Comparison of ENCODE assay signal across 37 mouse cellular contexts in genomic region chr7:43985657-43986056, GRCm38 (mm10). TPM values are rescaled to one million over a fixed set of nuclear protein-coding genes. Genes with fewer than 3 reads are reported as not detected.
"Had no signal": no experiment of that assay in that cellular context is flagged by ENCODE, and none has a peak within 500 bp of the region (broad histone marks: within the 10 kb centered on the region; RNA-seq: fewer than 3 reads in every experiment).

No protein-coding gene starts in this region.

- H3K9ac ChIP-seq: heart, embryonic 13.5 days; heart, embryonic 15.5 days; hindbrain, embryonic 13.5 days; hindbrain, embryonic 15.5 days; limb, embryonic 12.5 days had no signal

- H3K4me3 ChIP-seq: gastrocnemius, adult 2 months; heart, adult 2 months; heart, embryonic 13.5 days; heart, embryonic 15.5 days; hindbrain, embryonic 13.5 days; hindbrain, embryonic 15.5 days; layer of hippocampus, adult 2 months; left cerebral cortex, adult 2 months; limb, embryonic 10.5 days; limb, embryonic 12.5 days had no signal

- H3K27ac ChIP-seq: gastrocnemius, adult 2 months; heart, adult 2 months; heart, embryonic 13.5 days; heart, embryonic 15.5 days; hindbrain, embryonic 13.5 days; hindbrain, embryonic 15.5 days; hindbrain, postnatal 0 days; layer of hippocampus, adult 2 months; left cerebral cortex, adult 2 months; limb, embryonic 10.5 days; limb, embryonic 12.5 days had no signal

- ATAC-seq: hindbrain, postnatal 0 days; intestine, embryonic 16.5 days had no signal

- H3K4me2 ChIP-seq: heart, embryonic 11.5 days; heart, embryonic 13.5 days; heart, embryonic 15.5 days; hindbrain, embryonic 13.5 days; hindbrain, embryonic 15.5 days; limb, embryonic 12.5 days had no signal

- DNase-seq: gastrocnemius, adult 2 months; gastrocnemius, postnatal 10 days; gastrocnemius, postnatal 25 days; heart, adult 11 months; heart, adult 2 months; heart, postnatal 14 days; heart, postnatal 36 days; kidney, adult 11 months; kidney, adult 2 months; kidney, adult 9 months; kidney, postnatal 10 days; kidney, postnatal 25 days; kidney, postnatal 4 days; liver had no signal

- H3K27me3 ChIP-seq: heart, embryonic 13.5 days; heart, embryonic 15.5 days; hindbrain, embryonic 13.5 days; hindbrain, embryonic 15.5 days; limb, embryonic 12.5 days had no signal

- H3K9me3 ChIP-seq: heart, embryonic 13.5 days; heart, embryonic 15.5 days; hindbrain, embryonic 13.5 days; hindbrain, embryonic 15.5 days; limb, embryonic 10.5 days; limb, embryonic 12.5 days had no signal

- H3K4me1 ChIP-seq: heart, embryonic 13.5 days; heart, embryonic 15.5 days; hindbrain, embryonic 13.5 days; hindbrain, embryonic 15.5 days; limb, embryonic 10.5 days; limb, embryonic 12.5 days had no signal

- H3K36me3 ChIP-seq: heart, embryonic 13.5 days; heart, embryonic 15.5 days; hindbrain, embryonic 13.5 days; hindbrain, embryonic 15.5 days; limb, embryonic 10.5 days; limb, embryonic 12.5 days had no signal

RNA-seq across cellular contexts. Expression of gene Klk1b9, which starts 9.8 kb away (rescaled TPM):
- total RNA-seq: gastrocnemius, adult 2 months; gastrocnemius, postnatal 10 days; gastrocnemius, postnatal 25 days; gastrocnemius, postnatal 4 days; heart, adult 2 months; heart, postnatal 14 days; heart, postnatal 36 days; hematopoietic stem cell, adult 5-6 weeks; hindbrain, postnatal 0 days; layer of hippocampus, adult 2 months; layer of hippocampus, postnatal 10 days; layer of hippocampus, postnatal 25 days; left cerebral cortex, adult 2 months; left cerebral cortex, postnatal 14 days; left cerebral cortex, postnatal 36 days had no signal
- polyA plus RNA-seq: frontal cortex, adult 2 months; heart, adult 2 months; heart, embryonic 11.5 days; heart, embryonic 13.5 days; heart, embryonic 15.5 days; heart, postnatal 0 days; hindbrain, embryonic 11.5 days; hindbrain, embryonic 13.5 days; hindbrain, embryonic 15.5 days; hindbrain, postnatal 0 days; intestine, embryonic 14.5 days; intestine, embryonic 16.5 days; kidney, embryonic 16.5 days; limb, embryonic 10.5 days; limb, embryonic 12.5 days; limb, embryonic 14.5 days had no signal

RNA-seq across cellular contexts. Expression of gene Klk1b11, which starts 10.0 kb away (rescaled TPM):
- total RNA-seq: gastrocnemius, adult 2 months; gastrocnemius, postnatal 10 days; gastrocnemius, postnatal 25 days; gastrocnemius, postnatal 4 days; heart, adult 2 months; heart, postnatal 14 days; heart, postnatal 36 days; hematopoietic stem cell, adult 5-6 weeks; hindbrain, postnatal 0 days; layer of hippocampus, adult 2 months; layer of hippocampus, postnatal 10 days; layer of hippocampus, postnatal 25 days; left cerebral cortex, adult 2 months; left cerebral cortex, postnatal 14 days; left cerebral cortex, postnatal 36 days had no signal
- polyA plus RNA-seq: frontal cortex, adult 2 months; heart, adult 2 months; heart, embryonic 11.5 days; heart, embryonic 13.5 days; heart, embryonic 15.5 days; heart, postnatal 0 days; hindbrain, embryonic 11.5 days; hindbrain, embryonic 13.5 days; hindbrain, embryonic 15.5 days; hindbrain, postnatal 0 days; intestine, embryonic 14.5 days; intestine, embryonic 16.5 days; kidney, embryonic 16.5 days; limb, embryonic 10.5 days; limb, embryonic 12.5 days; limb, embryonic 14.5 days had no signal

RNA-seq across cellular contexts. Expression of gene Klk1b1, which starts 19.1 kb away (rescaled TPM):
- total RNA-seq: gastrocnemius, adult 2 months; gastrocnemius, postnatal 10 days; gastrocnemius, postnatal 25 days; gastrocnemius, postnatal 4 days; heart, adult 2 months; heart, postnatal 14 days; heart, postnatal 36 days; hematopoietic stem cell, adult 5-6 weeks; hindbrain, postnatal 0 days; layer of hippocampus, adult 2 months; layer of hippocampus, postnatal 10 days; layer of hippocampus, postnatal 25 days; left cerebral cortex, adult 2 months; left cerebral cortex, postnatal 14 days; left cerebral cortex, postnatal 36 days had no signal
- polyA plus RNA-seq: frontal cortex, adult 2 months; heart, adult 2 months; heart, embryonic 11.5 days; heart, embryonic 13.5 days; heart, embryonic 15.5 days; heart, postnatal 0 days; hindbrain, embryonic 11.5 days; hindbrain, embryonic 13.5 days; hindbrain, embryonic 15.5 days; hindbrain, postnatal 0 days; intestine, embryonic 14.5 days; intestine, embryonic 16.5 days; kidney, embryonic 16.5 days; limb, embryonic 10.5 days; limb, embryonic 12.5 days; limb, embryonic 14.5 days had no signal

RNA-seq across cellular contexts. Expression of gene Klk1b26, which starts 26.3 kb away (rescaled TPM):
- total RNA-seq: heart, postnatal 14 days; hematopoietic stem cell, adult 5-6 weeks; hindbrain, postnatal 0 days; layer of hippocampus, adult 2 months; layer of hippocampus, postnatal 10 days; layer of hippocampus, postnatal 25 days; left cerebral cortex, adult 2 months; left cerebral cortex, postnatal 14 days; left cerebral cortex, postnatal 36 days had no signal
- polyA plus RNA-seq: frontal cortex, adult 2 months; heart, embryonic 11.5 days; heart, embryonic 13.5 days; heart, embryonic 15.5 days; heart, postnatal 0 days; hindbrain, embryonic 11.5 days; hindbrain, embryonic 13.5 days; hindbrain, embryonic 15.5 days; hindbrain, postnatal 0 days; intestine, embryonic 14.5 days; intestine, embryonic 16.5 days; kidney, adult 2 months; kidney, embryonic 16.5 days; limb, embryonic 10.5 days; limb, embryonic 12.5 days had no signal

RNA-seq across cellular contexts. Expression of gene Klk1b8, which starts 35.2 kb away (rescaled TPM):
- total RNA-seq: gastrocnemius, adult 2 months; gastrocnemius, postnatal 10 days; gastrocnemius, postnatal 25 days; gastrocnemius, postnatal 4 days; heart, adult 2 months; heart, postnatal 14 days; heart, postnatal 36 days; hematopoietic stem cell, adult 5-6 weeks; hindbrain, postnatal 0 days; layer of hippocampus, adult 2 months; layer of hippocampus, postnatal 10 days; layer of hippocampus, postnatal 25 days; left cerebral cortex, adult 2 months; left cerebral cortex, postnatal 14 days; left cerebral cortex, postnatal 36 days had no signal
- polyA plus RNA-seq: frontal cortex, adult 2 months; heart, adult 2 months; heart, embryonic 11.5 days; heart, embryonic 13.5 days; heart, embryonic 15.5 days; heart, postnatal 0 days; hindbrain, embryonic 11.5 days; hindbrain, embryonic 13.5 days; hindbrain, embryonic 15.5 days; intestine, embryonic 14.5 days; kidney, embryonic 16.5 days; limb, embryonic 10.5 days; limb, embryonic 12.5 days; limb, embryonic 14.5 days had no signal
